Mouse (Mus musculus) liver, adult 2 months (tissue): ENCODE data around the gene Gm37240.

Experiments used
- CTCF ChIP-seq: fragments of 200-500 bp; IDR thresholded peaks from 2 replicates; pipeline ENCODE4 v1.5.1; 2011; ENCODE audit warnings: low read depth, low read length, control low read depth
- POLR2A ChIP-seq: fragments of 200-500 bp; IDR thresholded peaks from 2 replicates; pipeline ENCODE4 v1.6.1; 2011; ENCODE audit warnings: low read length, control low read depth; ENCODE audit not compliant: insufficient read depth; ENCODE audit errors: extremely low read depth

- TF ChIP-seq POLR2A (no peak), CTCF (no peak)
These were observed 932.1 kb downstream of the Gm37240 start for GRCm38 (mm10) chr3:84955011-84955775.
